Mouse (Mus musculus) midbrain, embryonic 16.5 days (tissue): Measurements from ENCODE around the gene A1cf. TPM values are rescaled to one million over a fixed set of nuclear protein-coding genes. Genes with fewer than 3 reads are reported as not detected.

Experiments used
- ATAC-seq: fragments of 200-750 bp; cut with Nextera tagmentation; 2 replicates; pipeline ENCODE4 v1.8.0; 2017; ENCODE audit warnings: moderate TSS enrichment
- H3K27ac ChIP-seq: fragments of 300-500 bp; sonication (generic); 2 replicates; pipeline ENCODE4 v1.5.1; 2014; ENCODE audit warnings: mild to moderate bottlenecking, low read length, mixed read lengths
- H3K27me3 ChIP-seq: fragments of 300-500 bp; sonication (generic); 2 replicates; pipeline ENCODE4 v1.6.1; 2014; ENCODE audit warnings: low read depth, low read length, mixed read lengths; ENCODE audit not compliant: control insufficient read depth, insufficient read depth
- H3K36me3 ChIP-seq: fragments of 300-500 bp; sonication (generic); 2 replicates; pipeline ENCODE4 v1.6.1; 2014; ENCODE audit warnings: mild to moderate bottlenecking, low read length, moderate library complexity, mixed read lengths; ENCODE audit not compliant: control insufficient read depth, insufficient read depth
- H3K4me1 ChIP-seq: fragments of 300-500 bp; sonication (generic); 2 replicates; pipeline ENCODE4 v1.6.1; 2014; ENCODE audit warnings: mild to moderate bottlenecking, low read length, mixed read lengths; ENCODE audit not compliant: control insufficient read depth, insufficient read depth
- H3K4me2 ChIP-seq: fragments of 300-500 bp; sonication (generic); 2 replicates; pipeline ENCODE4 v1.6.1; 2014; ENCODE audit warnings: mild to moderate bottlenecking, low read length, mixed read lengths
- H3K4me3 ChIP-seq: fragments of 300-500 bp; sonication (generic); 2 replicates; pipeline ENCODE4 v1.5.1; 2014; ENCODE audit warnings: low read depth, mild to moderate bottlenecking, low read length, moderate library complexity, mixed read lengths
- H3K9ac ChIP-seq: fragments of 300-500 bp; sonication (generic); 2 replicates; pipeline ENCODE4 v1.6.1; 2014; ENCODE audit warnings: low read depth, low read length, mixed read lengths
- H3K9me3 ChIP-seq: fragments of 300-500 bp; sonication (generic); replicated peaks from 2 replicates; pipeline ENCODE4 v1.6.1; 2014; ENCODE audit warnings: mild to moderate bottlenecking, low read length, mixed read lengths; ENCODE audit not compliant: control insufficient read depth, poor library complexity, severe bottlenecking
- WGBS: fragments of 180-500 bp; shearing (Covaris S2); extraction: QIAGEN DNeasy Blood & Tissue Kit; methylation state at CpG from one replicate; pipeline ENCODE4 v1.1.7; 2014; 5-methylcytosine and 5-hydroxymethylcytosine counted together
- polyA plus RNA-seq: library from polyadenylated mRNA; unstranded; fragments of >200 nt; fragmentation: Nextera tagmentation; extraction: Ambion mirVana; gene quantifications from 2 replicates; pipeline ENCODE4 v1.2.1, GENCODE M21; 2015

A1cf gene
- polyA plus RNA-seq, 1 experiment from 2014 or later: not detected

GRCm38 (mm10) chr19:31920357-31920756 is 51.8 kb downstream of the A1cf start:
- Histone ChIP-seq H3K4me3 (no peak overlapping the region), H3K27me3 (no peaks in the 10 kb centered on the region), H3K9me3 (no peaks in the 10 kb centered on the region), H3K9ac (no peak overlapping the region), H3K4me1 (no peaks in the 10 kb centered on the region), H3K27ac (no peak overlapping the region), H3K4me2 (no peak overlapping the region), H3K36me3 (no peaks in the 10 kb centered on the region)
- ATAC-seq: no peak
- 96% methylated on average over 4 of the region's 4 CpGs for WGBS

GRCm38 (mm10) chr19:31921852-31922251 is 53.3 kb downstream of the A1cf start:
- WGBS: 36% methylated on average over 5 of the region's 5 CpGs
- H3K27me3 ChIP-seq: no peaks in the 10 kb centered on the region
- no peaks in the 10 kb centered on the region for H3K9me3 ChIP-seq
- ATAC-seq: no peak
- no peaks in the 10 kb centered on the region for H3K4me1 ChIP-seq
- no peaks in the 10 kb centered on the region for H3K36me3 ChIP-seq
- no peak overlapping the region for H3K27ac ChIP-seq
- H3K4me3 ChIP-seq: no peak overlapping the region
- H3K9ac ChIP-seq: no peak overlapping the region
- no peak overlapping the region for H3K4me2 ChIP-seq

- H3K9ac ChIP-seq: no peak overlapping the region
- no peaks in the 10 kb centered on the region for H3K9me3 ChIP-seq
- H3K4me2 ChIP-seq: no peak overlapping the region
- no peaks in the 10 kb centered on the region for H3K27me3 ChIP-seq
- H3K36me3 ChIP-seq: no peaks in the 10 kb centered on the region
- no peaks in the 10 kb centered on the region for H3K4me1 ChIP-seq
- H3K4me3 ChIP-seq: no peak overlapping the region
- H3K27ac ChIP-seq: no peak overlapping the region
- no peak for ATAC-seq
- 80% methylated on average over 6 of the region's 6 CpGs for WGBS
These were observed 55.2 kb downstream of the A1cf start for GRCm38 (mm10) chr19:31923615-31924352.

- Histone ChIP-seq H3K27ac (no peak overlapping the region), H3K9me3 (no peaks in the 10 kb centered on the region), H3K4me3 (no peak overlapping the region), H3K36me3 (no peaks in the 10 kb centered on the region), H3K4me2 (no peak overlapping the region), H3K4me1 (no peaks in the 10 kb centered on the region), H3K27me3 (no peaks in the 10 kb centered on the region), H3K9ac (no peak overlapping the region)
- no peak for ATAC-seq
- 80% methylated on average over 7 of the region's 7 CpGs for WGBS
These were observed 82.4 kb downstream of the A1cf start for GRCm38 (mm10) chr19:31950793-31951489.

GRCm38 (mm10) chr19:31953799-31954198 is 85.2 kb downstream of the A1cf start:
- H3K4me2 ChIP-seq: no peak overlapping the region
- no peak overlapping the region for H3K4me3 ChIP-seq
- ATAC-seq: no peak
- no peaks in the 10 kb centered on the region for H3K27me3 ChIP-seq
- H3K4me1 ChIP-seq: no peaks in the 10 kb centered on the region
- H3K27ac ChIP-seq: no peak overlapping the region
- no peak overlapping the region for H3K9ac ChIP-seq
- no peaks in the 10 kb centered on the region for H3K36me3 ChIP-seq
- no peaks in the 10 kb centered on the region for H3K9me3 ChIP-seq
- WGBS: 76% methylated on average over 2 of the region's 2 CpGs

- 82% methylated on average over 4 of the region's 4 CpGs for WGBS
- H3K4me3 ChIP-seq: no peak overlapping the region
- no peak overlapping the region for H3K4me2 ChIP-seq
- H3K27ac ChIP-seq: no peak overlapping the region
- no peaks in the 10 kb centered on the region for H3K4me1 ChIP-seq
- ATAC-seq: no peak
- H3K9me3 ChIP-seq: no peaks in the 10 kb centered on the region
- no peaks in the 10 kb centered on the region for H3K36me3 ChIP-seq
- H3K9ac ChIP-seq: no peak overlapping the region
- H3K27me3 ChIP-seq: no peaks in the 10 kb centered on the region
These were observed 85.7 kb downstream of the A1cf start for GRCm38 (mm10) chr19:31954267-31954666.

GRCm38 (mm10) chr19:31954696-31955095 is 86.1 kb downstream of the A1cf start:
- Histone ChIP-seq H3K27me3 (no peaks in the 10 kb centered on the region), H3K36me3 (no peaks in the 10 kb centered on the region), H3K4me2 (no peak overlapping the region), H3K4me1 (no peaks in the 10 kb centered on the region), H3K4me3 (no peak overlapping the region), H3K9me3 (no peaks in the 10 kb centered on the region), H3K27ac (no peak overlapping the region), H3K9ac (no peak overlapping the region)
- no peak for ATAC-seq
- 87% methylated on average over 4 of the region's 4 CpGs for WGBS

GRCm38 (mm10) chr19:31956359-31956758 is 87.8 kb downstream of the A1cf start:
- H3K4me3 ChIP-seq: no peak overlapping the region
- H3K27me3 ChIP-seq: no peaks in the 10 kb centered on the region
- H3K9ac ChIP-seq: no peak overlapping the region
- 82% methylated on average over 2 of the region's 2 CpGs for WGBS
- H3K4me1 ChIP-seq: no peaks in the 10 kb centered on the region
- no peak overlapping the region for H3K27ac ChIP-seq
- no peak overlapping the region for H3K4me2 ChIP-seq
- no peaks in the 10 kb centered on the region for H3K9me3 ChIP-seq
- no peak for ATAC-seq
- no peaks in the 10 kb centered on the region for H3K36me3 ChIP-seq

- Histone ChIP-seq H3K27ac (no peak overlapping the region), H3K4me2 (no peak overlapping the region), H3K36me3 (no peaks in the 10 kb centered on the region), H3K4me1 (no peaks in the 10 kb centered on the region), H3K9me3 (no peaks in the 10 kb centered on the region), H3K27me3 (no peaks in the 10 kb centered on the region), H3K4me3 (no peak overlapping the region), H3K9ac (no peak overlapping the region)
- WGBS: 94% methylated on average over 2 of the region's 2 CpGs
- ATAC-seq: no peak
These were observed 91.9 kb downstream of the A1cf start for GRCm38 (mm10) chr19:31960434-31960833.
